Mouse (Mus musculus): Measurements from ENCODE around the gene Hdac1. TPM values are rescaled to one million over a fixed set of nuclear protein-coding genes. Genes with fewer than 3 reads are reported as not detected.

The Hdac1 gene
- total and polyA plus RNA-seq, 2 experiments from 2014 or later: 25.8 to 73.6 TPM

DNA sequence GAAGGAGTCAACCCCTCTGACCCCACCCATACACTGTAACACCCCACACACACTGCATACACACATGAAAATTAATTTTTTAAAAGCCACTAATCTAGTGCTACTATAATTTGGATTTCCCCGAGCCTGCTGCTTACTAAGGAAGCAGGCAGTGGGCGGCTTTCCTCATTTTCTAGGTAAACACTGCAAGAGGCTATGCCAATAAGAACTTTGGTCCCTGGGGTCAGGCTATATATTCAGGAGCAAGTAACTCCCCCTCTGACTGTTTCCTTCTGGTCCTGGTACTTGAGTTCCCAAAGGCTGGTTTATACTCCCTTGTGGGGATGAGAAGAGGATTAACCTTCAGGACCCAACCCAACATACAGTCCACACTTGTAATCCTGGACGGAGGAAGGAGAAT is 16.6 kb downstream of the Hdac1 start:
- DNase-seq (ENCODE audit: low spot score) (no peak), ATAC-seq (ENCODE audit: insufficient read depth, low read depth) (no peak)
- H3K27ac ChIP-seq (ENCODE audit: low read depth): peak overlapping the region; percentile 66
- H3K27me3 ChIP-seq (ENCODE audit: control insufficient read depth, insufficient read depth, low read length): no peaks in the 10 kb centered on the region
- no peak overlapping the region for H3K9ac ChIP-seq (replicated peaks; ENCODE audit: low read depth, low read length)
- WGBS: 78% methylated on average over 3 of the region's 3 CpGs
- H3K36me3 ChIP-seq (replicated peaks; ENCODE audit: control insufficient read depth, insufficient read depth, low read length): peaks cover 74% of the 10 kb centered on the region
- TF ChIP-seq CTCF (IDR thresholded peaks at IDR 0.05; ENCODE audit: low read depth) (no peak), EP300 (IDR thresholded peaks at IDR 0.05; ENCODE audit: low read depth) (no peak)
- H3K9me3 ChIP-seq (replicated peaks; ENCODE audit: control insufficient read depth, low read length): no peaks in the 10 kb centered on the region
- no peak overlapping the region for H3K4me2 ChIP-seq (ENCODE audit: low read depth, low read length)
- H3K4me3 ChIP-seq (ENCODE audit: low read depth, low read length): no peak overlapping the region
- H3K4me1 ChIP-seq (ENCODE audit: control insufficient read depth, insufficient read depth): peaks cover 4% of the 10 kb centered on the region; the same call in 1 of the 2 replicates

DNA sequence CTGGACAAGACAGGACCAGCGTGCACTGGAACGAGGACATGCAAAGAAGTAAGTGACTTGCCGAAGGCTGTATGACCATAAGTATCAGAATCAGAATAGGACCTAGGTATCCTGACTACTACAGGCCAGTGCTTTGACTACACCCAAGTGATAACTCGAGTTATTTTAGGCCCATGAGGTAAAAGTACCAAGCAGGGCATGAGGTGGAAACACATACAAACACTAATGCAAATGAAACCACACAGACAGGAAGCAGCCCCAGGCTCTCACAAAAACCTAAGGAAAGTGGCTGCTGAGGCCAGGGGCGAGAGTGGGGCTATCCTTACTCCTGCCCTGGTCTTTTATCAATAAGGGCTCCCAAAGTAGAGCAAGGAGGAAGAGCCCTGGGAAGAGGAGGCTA is 17.2 kb downstream of the Hdac1 start:
- Histone ChIP-seq H3K27ac (ENCODE audit: low read depth) (peak overlapping the region; percentile 66), H3K27me3 (ENCODE audit: control insufficient read depth, insufficient read depth, low read length) (no peaks in the 10 kb centered on the region), H3K9ac (replicated peaks; ENCODE audit: low read depth, low read length) (no peak overlapping the region), H3K4me2 (ENCODE audit: low read depth, low read length) (no peak overlapping the region), H3K4me3 (ENCODE audit: low read depth, low read length) (no peak overlapping the region), H3K4me1 (ENCODE audit: control insufficient read depth, insufficient read depth) (peaks cover 4% of the 10 kb centered on the region; the same call in 1 of the 2 replicates), H3K9me3 (replicated peaks; ENCODE audit: control insufficient read depth, low read length) (no peaks in the 10 kb centered on the region), H3K36me3 (replicated peaks; ENCODE audit: control insufficient read depth, insufficient read depth, low read length) (peaks cover 74% of the 10 kb centered on the region)
- TF ChIP-seq EP300 (IDR thresholded peaks at IDR 0.05; ENCODE audit: low read depth) (no peak), CTCF (IDR thresholded peaks at IDR 0.05; ENCODE audit: low read depth) (peak; percentile 20)
- DNase-seq (ENCODE audit: low spot score) (peak; percentile 55), ATAC-seq (ENCODE audit: insufficient read depth, low read depth) (peak; percentile 88)
- WGBS: 53% methylated on average over 5 of the region's 5 CpGs

DNA sequence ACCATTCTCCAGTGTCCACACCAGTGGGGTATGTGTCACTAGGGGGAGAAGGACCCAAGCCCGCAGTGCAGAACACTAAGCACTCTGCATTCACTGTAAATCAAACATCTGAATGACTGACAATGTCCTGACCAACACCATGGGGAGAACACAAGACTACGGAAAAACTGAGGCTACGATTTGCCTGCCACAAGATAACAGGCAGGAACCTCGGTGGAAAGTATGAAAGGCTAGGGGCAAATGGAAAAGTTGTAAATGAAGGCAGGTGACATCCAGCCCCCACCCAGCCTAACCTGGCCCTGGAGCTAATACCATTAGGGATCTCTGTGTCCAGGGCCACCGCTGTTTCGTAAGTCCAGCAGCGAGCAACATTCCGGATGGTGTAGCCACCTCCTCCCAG is 24.0 kb downstream of the Hdac1 start:
- Histone ChIP-seq H3K9ac (replicated peaks; ENCODE audit: low read depth, low read length) (no peak overlapping the region), H3K4me2 (ENCODE audit: low read depth, low read length) (no peak overlapping the region), H3K9me3 (replicated peaks; ENCODE audit: control insufficient read depth, low read length) (no peaks in the 10 kb centered on the region), H3K36me3 (replicated peaks; ENCODE audit: control insufficient read depth, insufficient read depth, low read length) (peaks cover 66% of the 10 kb centered on the region), H3K27me3 (ENCODE audit: control insufficient read depth, insufficient read depth, low read length) (no peaks in the 10 kb centered on the region), H3K4me3 (ENCODE audit: low read depth, low read length) (no peak overlapping the region), H3K4me1 (ENCODE audit: control insufficient read depth, insufficient read depth) (no peaks in the 10 kb centered on the region), H3K27ac (ENCODE audit: low read depth) (no peak overlapping the region)
- ATAC-seq (ENCODE audit: insufficient read depth, low read depth): no peak
- TF ChIP-seq CTCF (IDR thresholded peaks at IDR 0.05; ENCODE audit: low read depth) (no peak), EP300 (IDR thresholded peaks at IDR 0.05; ENCODE audit: low read depth) (no peak)
- WGBS: 81% methylated on average over 8 of the region's 8 CpGs
- DNase-seq (ENCODE audit: low spot score): no peak

DNA sequence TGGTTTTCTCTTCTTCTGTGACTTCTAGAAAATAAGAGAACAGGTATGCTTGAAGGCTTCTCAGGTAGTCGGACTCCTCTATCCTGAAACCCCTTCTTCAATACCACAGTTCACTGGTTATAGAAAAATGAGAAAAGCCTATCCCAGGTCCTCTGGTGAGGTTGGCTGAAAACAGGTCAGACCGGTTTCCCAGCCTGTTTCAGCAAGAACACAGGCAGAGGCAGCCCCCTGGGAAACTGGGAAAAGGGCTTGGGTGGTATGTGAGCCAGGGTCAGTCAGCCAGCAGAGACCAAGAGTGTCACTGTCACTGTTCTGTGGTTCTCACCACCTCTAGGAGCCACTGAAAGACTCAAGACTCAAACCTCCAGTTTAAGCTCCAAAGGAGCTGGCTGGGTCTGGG is 25.6 kb downstream of the Hdac1 start:
- Histone ChIP-seq H3K4me1 (ENCODE audit: control insufficient read depth, insufficient read depth) (no peaks in the 10 kb centered on the region), H3K4me2 (ENCODE audit: low read depth, low read length) (no peak overlapping the region), H3K27ac (ENCODE audit: low read depth) (no peak overlapping the region), H3K9me3 (replicated peaks; ENCODE audit: control insufficient read depth, low read length) (no peaks in the 10 kb centered on the region), H3K9ac (replicated peaks; ENCODE audit: low read depth, low read length) (no peak overlapping the region), H3K27me3 (ENCODE audit: control insufficient read depth, insufficient read depth, low read length) (no peaks in the 10 kb centered on the region), H3K36me3 (replicated peaks; ENCODE audit: control insufficient read depth, insufficient read depth, low read length) (peaks cover 50% of the 10 kb centered on the region), H3K4me3 (ENCODE audit: low read depth, low read length) (no peak overlapping the region)
- ATAC-seq (ENCODE audit: insufficient read depth, low read depth) (no peak), DNase-seq (ENCODE audit: low spot score) (no peak)
- 57% methylated on average over 2 of the region's 2 CpGs for WGBS
- TF ChIP-seq EP300 (IDR thresholded peaks at IDR 0.05; ENCODE audit: low read depth) (no peak), CTCF (IDR thresholded peaks at IDR 0.05; ENCODE audit: low read depth) (no peak)

DNA sequence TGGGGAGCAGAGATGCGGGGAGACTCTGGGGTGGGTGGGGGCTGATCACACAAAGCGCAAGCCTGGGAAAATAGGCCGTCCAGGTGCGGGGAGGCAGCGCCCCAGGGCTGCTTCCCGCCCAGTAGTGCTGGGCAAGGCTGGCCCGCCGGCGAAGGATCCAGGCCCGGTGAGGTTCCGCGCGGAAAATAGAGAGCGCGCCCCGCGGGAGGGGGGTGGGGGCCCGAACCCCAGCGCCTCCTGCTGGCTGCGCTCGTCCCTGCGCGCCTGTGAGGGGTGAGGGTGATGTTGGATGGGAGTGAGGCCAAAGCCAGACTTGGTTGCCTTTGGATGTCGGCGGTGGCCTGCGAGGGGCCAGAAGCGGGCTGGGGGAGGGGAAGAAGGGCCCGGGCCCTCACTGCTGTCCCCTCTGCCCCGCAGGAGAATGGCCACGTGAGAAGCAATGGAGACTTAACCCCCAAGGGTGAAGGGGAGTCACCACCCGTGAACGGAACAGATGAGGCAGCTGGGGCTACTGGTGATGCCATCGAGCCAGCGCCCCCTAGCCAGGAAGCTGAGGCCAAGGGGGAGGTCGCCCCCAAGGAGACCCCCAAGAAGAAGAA is 28.1 kb downstream of the Hdac1 start:
- DNase-seq (ENCODE audit: low spot score): no peak
- WGBS: under 1% methylated on average over 29 of the region's 35 CpGs
- ATAC-seq (ENCODE audit: insufficient read depth, low read depth): peak; percentile 74
- Histone ChIP-seq H3K9me3 (replicated peaks; ENCODE audit: control insufficient read depth, low read length) (no peaks in the 10 kb centered on the region), H3K27ac (ENCODE audit: low read depth) (peak overlapping the region; percentile 90), H3K27me3 (ENCODE audit: control insufficient read depth, insufficient read depth, low read length) (no peaks in the 10 kb centered on the region), H3K4me2 (ENCODE audit: low read depth, low read length) (peak overlapping the region; percentile 85), H3K36me3 (replicated peaks; ENCODE audit: control insufficient read depth, insufficient read depth, low read length) (peaks cover 26% of the 10 kb centered on the region), H3K4me1 (ENCODE audit: control insufficient read depth, insufficient read depth) (no peaks in the 10 kb centered on the region; the same call in none of the 2 replicates), H3K9ac (replicated peaks; ENCODE audit: low read depth, low read length) (peak overlapping the region; percentile 97), H3K4me3 (ENCODE audit: low read depth, low read length) (peak overlapping the region; percentile 94)
- TF ChIP-seq CTCF (IDR thresholded peaks at IDR 0.05; ENCODE audit: low read depth) (peak; percentile 78), EP300 (IDR thresholded peaks at IDR 0.05; ENCODE audit: low read depth) (no peak)

DNA sequence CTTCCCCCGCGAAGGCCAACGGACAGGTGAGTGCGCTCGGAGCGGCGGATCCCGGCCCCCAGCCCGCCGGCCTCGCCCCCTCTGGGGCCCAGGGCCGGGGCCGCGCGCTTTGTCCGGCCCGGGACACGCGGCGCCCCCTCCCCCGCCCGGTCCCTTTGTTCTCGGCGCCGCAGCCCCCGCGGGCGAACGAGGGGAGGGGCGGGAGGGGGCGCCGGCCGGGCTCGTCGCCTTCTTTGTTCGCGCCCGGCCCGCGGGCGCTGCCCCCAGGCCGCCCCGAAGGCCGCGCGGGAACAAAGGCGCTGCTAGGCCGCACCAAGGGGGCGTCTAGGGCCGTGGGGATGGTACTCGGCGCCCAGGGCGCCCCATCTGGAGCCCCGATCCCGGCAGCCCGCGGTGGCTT is 28.6 kb downstream of the Hdac1 start:
- under 1% methylated on average over 44 of the region's 57 CpGs for WGBS
- Histone ChIP-seq H3K36me3 (replicated peaks; ENCODE audit: control insufficient read depth, insufficient read depth, low read length) (peaks cover 24% of the 10 kb centered on the region), H3K27ac (ENCODE audit: low read depth) (peak overlapping the region; percentile 90), H3K4me3 (ENCODE audit: low read depth, low read length) (peak overlapping the region; percentile 94), H3K4me1 (ENCODE audit: control insufficient read depth, insufficient read depth) (peaks cover 2% of the 10 kb centered on the region), H3K9ac (replicated peaks; ENCODE audit: low read depth, low read length) (peak overlapping the region; percentile 97), H3K4me2 (ENCODE audit: low read depth, low read length) (peak overlapping the region; percentile 85), H3K27me3 (ENCODE audit: control insufficient read depth, insufficient read depth, low read length) (no peaks in the 10 kb centered on the region), H3K9me3 (replicated peaks; ENCODE audit: control insufficient read depth, low read length) (no peaks in the 10 kb centered on the region)
- peak; percentile 42 for ATAC-seq (ENCODE audit: insufficient read depth, low read depth)
- DNase-seq (ENCODE audit: low spot score): no peak
- TF ChIP-seq CTCF (IDR thresholded peaks at IDR 0.05; ENCODE audit: low read depth): no peak
- no peak for TF ChIP-seq EP300 (IDR thresholded peaks at IDR 0.05; ENCODE audit: low read depth)
